In the genomic region with DNA sequence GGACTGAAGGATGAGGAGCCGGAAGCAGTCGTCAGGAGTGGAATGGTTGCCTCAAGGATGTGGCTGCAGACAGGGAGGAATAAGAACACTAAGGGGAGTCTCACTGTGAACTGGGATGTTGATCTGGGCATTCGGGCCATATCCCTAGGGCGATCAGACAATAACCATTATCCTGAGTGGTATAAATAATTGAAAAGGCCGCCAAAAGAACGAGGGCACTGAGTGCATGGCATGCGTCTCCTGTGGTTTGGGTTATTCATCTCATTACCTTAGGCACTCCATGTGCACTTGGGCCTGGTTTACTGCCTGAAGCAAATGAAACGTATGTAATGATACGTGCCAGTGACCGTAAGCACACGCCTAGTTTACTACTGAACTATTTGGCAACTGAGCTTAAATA, we compare ENCODE assay signal across 22 mouse cellular contexts.
DNase-seq lines count a peak whose midpoint lies in the region; ATAC-seq lines count a peak whose summit lies in the region.
"Had no signal": no experiment of that assay in that cellular context is flagged by ENCODE, and none has a peak within 500 bp of the region (broad histone marks: within the 10 kb centered on the region; RNA-seq: fewer than 3 reads in every experiment).

No protein-coding gene starts in this region.

- H3K4me1 ChIP-seq in midbrain, embryonic 11.5 days (ENCODE audit: control insufficient read depth, insufficient read depth, low read length): no peaks in the 10 kb centered on the region
- H3K4me1 ChIP-seq in midbrain, embryonic 15.5 days: no peaks in the 10 kb centered on the region

- 95% methylated on average over 11 of the region's 11 CpGs for WGBS in midbrain, embryonic 11.5 days
- 73% methylated on average over 11 of the region's 11 CpGs for WGBS in midbrain, embryonic 15.5 days

- H3K27ac ChIP-seq in midbrain, embryonic 11.5 days (ENCODE audit: low read depth, low read length): no peak overlapping the region
- H3K27ac ChIP-seq in midbrain, embryonic 15.5 days: no peak overlapping the region

- H3K9me3 ChIP-seq in midbrain, embryonic 11.5 days (ENCODE audit: control insufficient read depth, low read length): no peaks in the 10 kb centered on the region
- no peaks in the 10 kb centered on the region for H3K9me3 ChIP-seq in midbrain, embryonic 15.5 days
- H3K9me3 ChIP-seq: G1E had no signal

- no peak overlapping the region for H3K4me2 ChIP-seq in midbrain, embryonic 11.5 days
- no peak overlapping the region for H3K4me2 ChIP-seq in midbrain, embryonic 15.5 days

- H3K9ac ChIP-seq in midbrain, embryonic 11.5 days (ENCODE audit: low read length): no peak overlapping the region
- no peak overlapping the region for H3K9ac ChIP-seq in midbrain, embryonic 15.5 days

- DNase-seq in heart, adult 11 months: peak; percentile 19
- no peak for DNase-seq in heart, postnatal 36 days
- peak; percentile 23 for DNase-seq in midbrain, embryonic 11.5 days (ENCODE audit: low spot score, missing footprints)
- DNase-seq in retina, embryonic 14.5 days (ENCODE audit: low spot score): peak; percentile 69
- peak; percentile 53 for DNase-seq in retina, postnatal 1 day
- no peak for DNase-seq in spleen, adult 12 weeks (ENCODE audit: low spot score)
- DNase-seq in frontal cortex, adult 2 months (ENCODE audit: extremely low spot score in 1 of 2, low spot score in 1 of 2): no peak
- DNase-seq: adrenal gland, adult 2 months; adrenal gland, adult 8-10 months; adrenal gland, postnatal 10 days; adrenal gland, postnatal 14 days; adrenal gland, postnatal 25 days; adrenal gland, postnatal 36 days; B cell, adult 2 months; cerebellum, adult 11 months; cerebellum, adult 11-12 months had no signal

- intact Hi-C loops in heart, postnatal 36 days (cut with DNase I): no loop called here

- no peak for ATAC-seq in midbrain, embryonic 11.5 days (ENCODE audit: low FRiP score)
- ATAC-seq in midbrain, embryonic 15.5 days (replicated peaks): no peak
- ATAC-seq: activated CD4-positive, CD25-positive, alpha-beta regulatory T cell, adult 4 months; CD4-positive, CD25-positive, alpha-beta regulatory T cell, adult 4 months; Patski had no signal

- H3K36me3 ChIP-seq in midbrain, embryonic 11.5 days (ENCODE audit: control insufficient read depth, insufficient read depth, low read length): no peaks in the 10 kb centered on the region
- no peaks in the 10 kb centered on the region for H3K36me3 ChIP-seq in midbrain, embryonic 15.5 days (replicated peaks)
- H3K36me3 ChIP-seq: G1E had no signal

- no peaks in the 10 kb centered on the region for H3K27me3 ChIP-seq in midbrain, embryonic 11.5 days (ENCODE audit: control insufficient read depth, insufficient read depth, low read length)
- H3K27me3 ChIP-seq in midbrain, embryonic 15.5 days (replicated peaks): no peaks in the 10 kb centered on the region
- H3K27me3 ChIP-seq: CH12.LX had no signal

- H3K4me3 ChIP-seq in midbrain, embryonic 11.5 days (ENCODE audit: low read depth, low read length): no peak overlapping the region
- no peak overlapping the region for H3K4me3 ChIP-seq in midbrain, embryonic 15.5 days

Comparison
In these comparisons a context has a peak if more than half of its experiments do, and no peak if none do; other contexts are left out.
1. DNase-seq: peak in heart, adult 11 months (single experiment), midbrain, embryonic 11.5 days (single experiment), retina, embryonic 14.5 days (single experiment) and retina, postnatal 1 day (single experiment); none in heart, postnatal 36 days (0 of 2), spleen, adult 12 weeks (single experiment) and frontal cortex, adult 2 months (0 of 2).